Mouse (Mus musculus) erythroblast, embryonic 14.5 days (primary cell): ENCODE data around the gene Gm20683.

ENCODE experiments used
- GATA1 ChIP-seq: IDR thresholded peaks from 2 replicates; pipeline ENCODE4 v1.6.1; 2012; ENCODE audit warnings: low read length, inconsistent platforms, mixed read lengths
- TAL1 ChIP-seq: IDR thresholded peaks from 3 replicates; pipeline ENCODE4 v1.6.1; 2012; ENCODE audit warnings: low read length, inconsistent platforms, mixed read lengths

DNA sequence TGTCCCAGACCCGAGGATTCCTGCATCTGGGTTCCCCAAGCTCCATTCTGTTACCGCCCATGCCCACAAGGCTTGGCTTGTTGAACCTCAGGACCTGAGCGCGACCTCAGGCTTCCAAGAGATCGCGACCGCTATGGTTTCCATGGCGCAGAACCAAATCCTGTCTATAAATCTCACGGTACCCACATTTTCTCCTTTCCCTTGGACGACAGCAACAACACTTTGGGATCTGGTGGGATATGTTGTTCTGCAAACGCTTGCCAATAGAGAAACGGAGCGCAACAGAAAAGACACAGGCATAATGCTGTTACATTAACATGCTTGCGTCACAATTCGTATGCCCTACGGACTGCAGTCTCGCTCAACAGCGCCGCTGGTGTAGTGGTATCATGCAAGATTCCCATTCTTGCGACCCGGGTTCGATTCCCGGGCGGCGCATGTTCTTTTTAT is 33.2 kb upstream of the Gm20683 start, which contains the start of gene Mettl26:
- no peak for TF ChIP-seq GATA1
- no peak for TF ChIP-seq TAL1
